Mouse (Mus musculus): ENCODE data around the gene Olfr478.
"Not testable (repeated sequence)": the region's sequence is repeated elsewhere in the genome, so short reads cannot be mapped to it uniquely, and the experiment has no call there.

Gene Olfr478

GRCm38 (mm10) chr7:108033889-108034288 lies at the start of gene Olfr478:
Olfr478 (minus strand) TSS chr7:108033989.
- no peak for DNase-seq (ENCODE audit: low spot score in 2 of 2)

- DNase-seq (ENCODE audit: low spot score in 2 of 2), result no peak
Measured at GRCm38 (mm10) chr7:108079555-108079954, 45.8 kb upstream of the Olfr478 start, which contains the start of gene Olfr481. Olfr481 (plus strand) TSS chr7:108079855.

GRCm38 (mm10) chr7:108067246-108067645 lies 33.5 kb upstream of the Olfr478 start, which contains the start of gene Olfr480:
Olfr480 (minus strand) TSS chr7:108067346.
- no peak for DNase-seq (ENCODE audit: low spot score in 2 of 2)

- no peak for DNase-seq (ENCODE audit: low spot score in 2 of 2)
Measured at GRCm38 (mm10) chr7:108050393-108050792, 16.6 kb upstream of the Olfr478 start, which contains the start of gene Olfr479. Olfr479 (plus strand) TSS chr7:108050693.

- not testable (repeated sequence) for DNase-seq (ENCODE audit: low spot score in 2 of 2)
Measured at GRCm38 (mm10) chr7:108014256-108014655, 19.5 kb downstream of the Olfr478 start.

GRCm38 (mm10) chr7:107986393-107986792 lies 47.4 kb downstream of the Olfr478 start, which contains the start of gene Olfr477:
Olfr477 (plus strand) TSS chr7:107986693.
- no peak for DNase-seq (ENCODE audit: low spot score in 2 of 2)

Measured in spleen, postnatal 36 days (tissue).